Mouse (Mus musculus) stomach, embryonic 16.5 days (tissue): ENCODE measurements around the gene BC034090. TPM values are rescaled to one million over a fixed set of nuclear protein-coding genes. Genes with fewer than 3 reads are reported as not detected.
"Not testable (repeated sequence)": the region's sequence is repeated elsewhere in the genome, so short reads cannot be mapped to it uniquely, and the experiment has no call there.

Experiments
- ATAC-seq: fragments of 200-750 bp; cut with Nextera tagmentation; 2 replicates; pipeline ENCODE4 v1.8.0; 2017; ENCODE audit warnings: moderate number of reproducible peaks, moderate TSS enrichment; ENCODE audit not compliant: insufficient read depth, low FRiP score
- H3K27ac ChIP-seq: fragments of 300-500 bp; sonication (generic); 2 replicates; pipeline ENCODE4 v1.5.1; 2014; ENCODE audit warnings: low read length
- H3K27me3 ChIP-seq: fragments of 300-500 bp; sonication (generic); 2 replicates; pipeline ENCODE4 v1.6.1; 2014; ENCODE audit warnings: low read length, control low read depth, mixed read lengths; ENCODE audit not compliant: control insufficient read depth, insufficient read depth
- H3K36me3 ChIP-seq: fragments of 300-500 bp; sonication (generic); 2 replicates; pipeline ENCODE4 v1.6.1; 2014; ENCODE audit warnings: low read length; ENCODE audit not compliant: control insufficient read depth, insufficient read depth
- H3K4me1 ChIP-seq: fragments of 300-500 bp; sonication (generic); 2 replicates; pipeline ENCODE4 v1.6.1; 2014; ENCODE audit warnings: low read length, control low read depth, mixed read lengths; ENCODE audit not compliant: control insufficient read depth, insufficient read depth
- H3K4me2 ChIP-seq: fragments of 300-500 bp; sonication (generic); 2 replicates; pipeline ENCODE4 v1.6.1; 2014; ENCODE audit warnings: low read depth, low read length, mixed read lengths
- H3K4me3 ChIP-seq: fragments of 300-500 bp; sonication (generic); replicated peaks from 2 replicates; pipeline ENCODE4 v1.5.1; 2014; ENCODE audit warnings: mild to moderate bottlenecking, low read length
- H3K9ac ChIP-seq: fragments of 300-500 bp; sonication (generic); 2 replicates; pipeline ENCODE4 v1.6.1; 2014; ENCODE audit warnings: low read length
- H3K9me3 ChIP-seq: fragments of 300-500 bp; sonication (generic); replicated peaks from 2 replicates; pipeline ENCODE4 v1.6.1; 2016; ENCODE audit warnings: low read length, control low read depth; ENCODE audit not compliant: control insufficient read depth
- WGBS: fragments of 180-500 bp; shearing (Covaris S2); extraction: QIAGEN DNeasy Blood & Tissue Kit; methylation state at CpG from one replicate; pipeline ENCODE4 v1.1.7; 2014; 5-methylcytosine and 5-hydroxymethylcytosine counted together
- polyA plus RNA-seq: library from polyadenylated mRNA; unstranded; fragments of >200 nt; fragmentation: Nextera tagmentation; extraction: Ambion mirVana; gene quantifications from 2 replicates; pipeline ENCODE4 v1.2.1, GENCODE M21; 2015

The BC034090 gene
- polyA plus RNA-seq, 1 experiment from 2014 or later = 2.5 TPM

DNA sequence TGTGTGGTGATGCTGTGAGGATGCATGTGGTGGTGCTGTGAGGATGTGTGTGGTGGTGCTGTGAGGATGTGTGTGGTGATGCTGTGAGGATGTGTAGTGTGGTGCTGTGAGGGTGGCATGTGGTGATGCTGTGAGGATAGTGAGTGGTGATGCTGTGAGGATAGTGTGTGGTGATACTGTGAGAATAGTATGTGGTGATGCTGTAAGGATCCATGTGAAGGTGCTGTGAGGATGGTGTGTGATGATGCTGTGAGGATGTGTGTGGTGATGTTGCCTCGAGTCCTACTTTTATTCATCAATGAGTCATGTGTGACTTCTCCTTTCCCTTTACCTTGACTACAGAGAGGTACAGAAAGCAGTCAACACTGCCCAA, 70.6 kb downstream of the BC034090 start:
- H3K4me2 ChIP-seq, H3K36me3 ChIP-seq, H3K4me3 ChIP-seq, H3K27me3 ChIP-seq, H3K9me3 ChIP-seq, H3K27ac ChIP-seq, H3K9ac ChIP-seq, H3K4me1 ChIP-seq, ATAC-seq: not testable (repeated sequence)
- WGBS = 77% methylated on average over 1 of the region's 1 CpGs

DNA sequence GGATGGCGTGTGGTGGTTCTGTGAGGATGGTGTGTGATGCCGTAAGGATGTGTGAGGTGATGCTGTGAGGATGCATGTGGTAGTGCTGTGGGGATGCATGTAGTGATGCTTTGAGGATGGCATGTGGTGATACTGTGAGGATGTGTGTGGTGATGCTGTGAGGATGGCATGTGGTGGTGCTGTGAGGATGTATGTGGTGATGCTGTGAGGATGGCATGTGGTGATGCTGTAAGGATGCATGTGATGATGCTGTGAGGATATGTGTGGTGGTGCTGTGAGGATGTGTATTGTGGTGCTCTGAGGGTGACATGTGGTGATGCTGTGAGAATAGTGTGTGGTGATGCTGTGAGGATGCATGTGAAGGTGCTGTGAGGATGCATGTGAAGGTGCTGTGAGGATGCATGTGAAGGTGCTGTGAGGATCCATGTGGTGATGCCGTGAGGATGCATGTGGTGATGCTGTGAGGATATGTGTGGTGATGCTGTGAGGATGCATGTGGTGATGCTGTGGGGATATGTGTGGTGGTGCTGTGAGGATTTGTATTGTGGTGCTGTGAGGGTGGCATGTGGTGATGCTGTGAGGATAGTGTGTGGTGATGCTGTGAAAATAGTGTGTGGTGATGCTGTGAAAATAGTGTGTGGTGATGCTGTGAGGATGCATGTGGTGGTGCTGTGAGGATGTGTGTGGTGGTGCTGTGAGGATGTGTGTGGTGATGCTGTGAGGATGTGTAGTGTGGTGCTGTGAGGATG, 71.2 kb downstream of the BC034090 start:
- Histone ChIP-seq H3K9ac (no peak overlapping the region), H3K4me2 (no peak overlapping the region), H3K4me1 (no peaks in the 10 kb centered on the region), H3K27ac (no peak overlapping the region), H3K36me3 (no peaks in the 10 kb centered on the region), H3K9me3 (no peaks in the 10 kb centered on the region), H3K27me3 (no peaks in the 10 kb centered on the region), H3K4me3 (no peak overlapping the region)
- ATAC-seq = no peak
- WGBS = 85% methylated on average over 3 of the region's 3 CpGs

DNA sequence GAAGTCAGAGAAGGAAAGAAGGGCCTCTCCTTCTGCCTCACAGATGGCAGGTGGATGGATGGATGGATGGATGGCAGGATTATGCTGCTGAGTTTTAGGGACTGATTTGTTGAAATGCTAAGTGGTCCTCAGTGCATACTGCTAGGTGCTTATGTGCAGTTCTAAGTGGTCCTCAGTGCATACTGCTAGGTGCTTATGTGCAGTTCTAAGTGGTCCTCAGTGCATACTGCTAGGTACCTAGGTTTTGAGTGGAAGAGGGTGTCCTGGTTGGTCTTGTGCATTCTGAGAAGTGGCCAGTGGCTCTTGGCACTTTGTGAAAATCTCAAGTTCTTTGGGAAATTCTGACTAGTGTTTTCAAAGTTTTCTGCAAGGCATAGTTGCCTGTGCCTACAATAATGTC, 74.3 kb downstream of the BC034090 start:
- H3K27me3 ChIP-seq = no peaks in the 10 kb centered on the region
- no peaks in the 10 kb centered on the region for H3K36me3 ChIP-seq
- H3K9ac ChIP-seq = no peak overlapping the region
- no peaks in the 10 kb centered on the region for H3K4me1 ChIP-seq
- H3K4me2 ChIP-seq = no peak overlapping the region
- H3K9me3 ChIP-seq = no peaks in the 10 kb centered on the region
- no peak for ATAC-seq
- no peak overlapping the region for H3K4me3 ChIP-seq
- H3K27ac ChIP-seq = no peak overlapping the region

DNA sequence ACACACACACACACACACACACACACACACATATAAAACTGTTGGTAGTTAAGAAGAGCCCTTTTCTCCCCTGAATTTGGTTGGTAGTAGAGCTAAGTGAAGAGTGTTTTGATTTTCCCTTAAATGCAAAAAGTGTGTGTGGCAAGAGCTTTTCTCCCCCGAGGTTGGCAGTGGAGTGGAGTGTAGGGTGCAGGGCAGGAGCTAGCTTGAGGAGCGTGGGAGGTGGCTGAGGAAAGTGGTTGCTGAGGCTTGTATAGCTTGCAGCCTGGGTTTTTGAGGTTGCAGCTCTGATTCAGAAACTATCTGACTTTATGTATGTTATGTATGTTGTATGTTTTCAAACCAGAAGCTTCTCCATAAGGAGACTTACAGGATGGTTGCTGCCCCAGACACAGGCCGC, 76.8 kb downstream of the BC034090 start:
- no peak for ATAC-seq
- H3K9me3 ChIP-seq = no peaks in the 10 kb centered on the region
- H3K9ac ChIP-seq = no peak overlapping the region
- no peaks in the 10 kb centered on the region for H3K27me3 ChIP-seq
- no peaks in the 10 kb centered on the region for H3K4me1 ChIP-seq
- WGBS = 89% methylated on average over 3 of the region's 3 CpGs
- no peak overlapping the region for H3K4me3 ChIP-seq
- no peaks in the 10 kb centered on the region for H3K36me3 ChIP-seq
- no peak overlapping the region for H3K27ac ChIP-seq
- no peak overlapping the region for H3K4me2 ChIP-seq

Other genes starting within 250 kb of the BC034090 start
- 2.0 and 2.5 TPM in 2 replicates for gene Ier5, start 144.8 kb downstream of the BC034090 start, polyA plus RNA-seq
- 8.4 and 9.1 TPM in 2 replicates for gene Mr1, start 97.6 kb downstream of the BC034090 start, polyA plus RNA-seq
- gene Stx6, start 85.7 kb downstream of the BC034090 start, polyA plus RNA-seq = 45.7 and 49.4 TPM in 2 replicates
- gene Xpr1, start 173.0 kb upstream of the BC034090 start, polyA plus RNA-seq = 6.5 and 7.8 TPM in 2 replicates